Mouse (Mus musculus) right cerebral cortex, postnatal 36 days (tissue): ENCODE data around the gene Srpk2.
"Not testable (repeated sequence)": the region's sequence is repeated elsewhere in the genome, so short reads cannot be mapped to it uniquely, and the experiment has no call there.

Experiments used
- DNase-seq, 2 experiments: peaks; one replicate each; pipeline ENCODE4 v3.0.0; 2022; ENCODE audit warnings: low spot score in 2 of 2, mixed read lengths in 1 of 2

Srpk2 gene

GRCm38 (mm10) chr5:23684517-23684916 is at the start of gene Srpk2:
Gene Srpk2 (minus strand): TSS chr5:23684617.
- DNase-seq, result no peak

- DNase-seq, result no peak
Measured at GRCm38 (mm10) chr5:23721956-23722355, 37.5 kb upstream of the Srpk2 start.

GRCm38 (mm10) chr5:23718881-23719328 is 34.5 kb upstream of the Srpk2 start:
- no peak for DNase-seq

GRCm38 (mm10) chr5:23718182-23718534 is 33.7 kb upstream of the Srpk2 start:
- no peak for DNase-seq

GRCm38 (mm10) chr5:23717469-23718181 is 33.2 kb upstream of the Srpk2 start:
- no peak for DNase-seq

GRCm38 (mm10) chr5:23713401-23714335 is 29.3 kb upstream of the Srpk2 start:
- DNase-seq, result no peak

- peak; percentile 36 to 41 for DNase-seq
Measured at GRCm38 (mm10) chr5:23712130-23713001, 27.9 kb upstream of the Srpk2 start.

GRCm38 (mm10) chr5:23711671-23712129 is 27.3 kb upstream of the Srpk2 start:
- DNase-seq, result peak in 1 of 2 experiments; percentile 15

- no peak for DNase-seq
Measured at GRCm38 (mm10) chr5:23711244-23711643, 26.8 kb upstream of the Srpk2 start.

- DNase-seq, result no peak
Measured at GRCm38 (mm10) chr5:23709661-23710060, 25.2 kb upstream of the Srpk2 start.

GRCm38 (mm10) chr5:23706601-23707597 is 22.5 kb upstream of the Srpk2 start:
- DNase-seq, result not testable (repeated sequence)

- DNase-seq, result no peak
Measured at GRCm38 (mm10) chr5:23697457-23697856, 13.0 kb upstream of the Srpk2 start.

GRCm38 (mm10) chr5:23683431-23683830 is 986 bp downstream of the Srpk2 start:
- DNase-seq, result no peak

- no peak for DNase-seq
Measured at GRCm38 (mm10) chr5:23679006-23679405, 5.4 kb downstream of the Srpk2 start.

- DNase-seq, result no peak
Measured at GRCm38 (mm10) chr5:23677883-23678282, 6.5 kb downstream of the Srpk2 start.

- DNase-seq, result no peak
Measured at GRCm38 (mm10) chr5:23677072-23677453, 7.4 kb downstream of the Srpk2 start.

- peak; percentile 12 to 35 for DNase-seq
Measured at GRCm38 (mm10) chr5:23676156-23677071, 8.0 kb downstream of the Srpk2 start.

GRCm38 (mm10) chr5:23675499-23676155 is 8.8 kb downstream of the Srpk2 start:
- peak; percentile 39 to 56 for DNase-seq
